Mouse (Mus musculus) neural tube, embryonic 10.5 days (tissue): Measurements from ENCODE around the gene Plekha4.
"Not testable (repeated sequence)": the region's sequence is repeated elsewhere in the genome, so short reads cannot be mapped to it uniquely, and the experiment has no call there.

Experiments used
- DNase-seq: peaks from one replicate; pipeline ENCODE4 v3.0.0-alpha.2; 2017; ENCODE audit warnings: low spot score; ENCODE audit errors: extremely low spot score

Plekha4 gene

GRCm38 (mm10) chr7:45525809-45526473 is at the start of gene Plekha4, which contains the start of gene Ppp1r15a:
Gene Plekha4 (plus strand): TSS chr7:45526330.
Gene Ppp1r15a (minus strand): TSS chr7:45526268.
- peak; percentile 98 for DNase-seq

GRCm38 (mm10) chr7:45476453-45476852 is 49.7 kb upstream of the Plekha4 start:
- DNase-seq, result no peak

GRCm38 (mm10) chr7:45477003-45477402 is 49.1 kb upstream of the Plekha4 start:
- DNase-seq, result peak; percentile 35

- DNase-seq, result no peak
Observed at GRCm38 (mm10) chr7:45478774-45479173, 47.4 kb upstream of the Plekha4 start.

GRCm38 (mm10) chr7:45480310-45480709 is 45.8 kb upstream of the Plekha4 start:
- not testable (repeated sequence) for DNase-seq

GRCm38 (mm10) chr7:45481374-45481927 is 44.7 kb upstream of the Plekha4 start, which contains the start of gene Tulp2:
Gene Tulp2 (plus strand): TSS chr7:45481877.
- peak; percentile 36 for DNase-seq

- no peak for DNase-seq
Observed at GRCm38 (mm10) chr7:45482166-45482565, 44.0 kb upstream of the Plekha4 start.

GRCm38 (mm10) chr7:45484985-45485384 is 41.1 kb upstream of the Plekha4 start:
- not testable (repeated sequence) for DNase-seq

- no peak for DNase-seq
Observed at GRCm38 (mm10) chr7:45486158-45486557, 40.0 kb upstream of the Plekha4 start.

- DNase-seq, result no peak
Observed at GRCm38 (mm10) chr7:45486761-45487415, 39.2 kb upstream of the Plekha4 start, which contains the start of gene Gm45808. Gene Gm45808 (minus strand): TSS chr7:45486811.

- peak; percentile 50 for DNase-seq
Observed at GRCm38 (mm10) chr7:45487861-45488292, 38.3 kb upstream of the Plekha4 start.

GRCm38 (mm10) chr7:45488293-45489204 is 37.6 kb upstream of the Plekha4 start, which contains the start of gene Dhdh:
Gene Dhdh (minus strand): TSS chr7:45488805.
- DNase-seq, result peak; percentile 71

GRCm38 (mm10) chr7:45489578-45489977 is 36.6 kb upstream of the Plekha4 start:
- DNase-seq, result no peak

GRCm38 (mm10) chr7:45490822-45491221 is 35.3 kb upstream of the Plekha4 start:
- peak; percentile 51 for DNase-seq

- DNase-seq, result no peak
Observed at GRCm38 (mm10) chr7:45491264-45491663, 34.9 kb upstream of the Plekha4 start.

GRCm38 (mm10) chr7:45492225-45492844 is 33.8 kb upstream of the Plekha4 start:
- no peak for DNase-seq

- DNase-seq, result no peak
Observed at GRCm38 (mm10) chr7:45492951-45493350, 33.2 kb upstream of the Plekha4 start.

GRCm38 (mm10) chr7:45494548-45494947 is 31.6 kb upstream of the Plekha4 start:
- DNase-seq, result no peak

GRCm38 (mm10) chr7:45498427-45498826 is 27.7 kb upstream of the Plekha4 start:
- DNase-seq, result no peak

GRCm38 (mm10) chr7:45507583-45507982 is 18.5 kb upstream of the Plekha4 start:
- DNase-seq, result no peak

- DNase-seq, result no peak
Observed at GRCm38 (mm10) chr7:45508561-45508960, 17.6 kb upstream of the Plekha4 start.
